Mouse (Mus musculus): ENCODE data around the gene Thrb.

DNA sequence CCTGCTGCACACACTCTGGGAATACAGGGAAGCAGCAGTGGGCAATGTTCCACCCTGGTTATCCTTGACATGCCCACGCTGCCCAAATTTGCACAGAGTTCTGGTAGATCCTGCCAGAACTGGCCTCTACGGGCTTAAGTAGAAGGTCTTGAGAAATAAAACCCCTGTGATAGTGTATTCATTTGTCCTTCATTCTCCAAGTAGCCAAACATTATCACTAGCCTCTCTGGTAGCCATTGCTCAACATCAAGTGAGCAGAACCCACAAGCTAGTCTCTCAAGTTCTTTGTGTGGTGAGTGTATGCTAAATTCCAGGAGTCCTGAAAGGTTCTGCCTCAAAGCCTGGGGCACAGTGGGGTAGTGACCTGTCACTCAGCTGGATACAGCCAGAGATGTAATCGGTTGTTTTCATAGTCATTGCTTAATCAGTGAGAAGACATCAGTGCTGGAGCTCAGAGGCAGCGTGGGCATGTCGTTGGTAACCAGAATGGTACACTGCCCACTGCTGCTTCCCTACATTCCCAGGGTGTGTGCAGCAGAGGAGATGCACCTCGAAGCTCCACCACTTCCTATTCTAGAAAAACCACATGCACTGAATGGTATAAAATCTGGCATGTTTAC is 203.8 kb downstream of the Thrb start:
- no peak for TF ChIP-seq CTCF (IDR thresholded peaks at IDR 0.05; ENCODE audit: borderline replicate concordance, insufficient read depth, low read depth, low read length)
- no peak for TF ChIP-seq POLR2A (IDR thresholded peaks at IDR 0.05; ENCODE audit: borderline replicate concordance, insufficient read depth, low read length)
